Comparison of ENCODE assay signal across 20 mouse cellular contexts in the genomic region with DNA sequence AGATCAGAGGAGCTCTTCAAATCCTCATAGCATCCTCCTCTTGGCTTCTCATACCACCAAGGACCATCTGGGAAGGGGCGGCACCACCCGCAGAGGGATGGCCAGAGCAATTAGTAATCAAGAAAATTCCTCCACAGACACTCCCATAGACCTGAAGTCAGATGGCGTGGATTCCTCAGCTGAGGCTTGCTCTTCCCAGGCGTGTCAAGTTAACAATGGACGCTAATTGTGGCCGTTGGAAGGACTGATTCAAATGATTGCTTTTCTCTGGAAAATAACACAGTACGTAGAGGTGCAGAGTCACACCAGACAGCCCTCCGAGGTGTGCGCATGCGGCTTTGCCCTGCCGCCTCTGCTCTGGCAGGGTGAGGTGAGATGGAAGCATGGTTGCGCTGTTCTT.
A peak's percentile ranks its signal among the peaks of the same experiment; 100 is the strongest.
DNase-seq lines count a peak whose midpoint lies in the region; ATAC-seq lines count a peak whose summit lies in the region.
"Had no signal": no experiment of that assay in that cellular context is flagged by ENCODE, and none has a peak within 500 bp of the region (broad histone marks: within the 10 kb centered on the region; RNA-seq: fewer than 3 reads in every experiment).

No protein-coding gene starts in this region.

- no peak overlapping the region for H3K4me2 ChIP-seq in forebrain, embryonic 14.5 days (ENCODE audit: low read length)
- H3K4me2 ChIP-seq in forebrain, embryonic 11.5 days (ENCODE audit: low read depth, low read length, severe bottlenecking) = no peak overlapping the region
- H3K4me2 ChIP-seq: embryonic facial prominence, embryonic 12.5 days; forebrain, embryonic 12.5 days; heart, embryonic 13.5 days; hindbrain, embryonic 15.5 days had no signal

- no peak overlapping the region for H3K27ac ChIP-seq in forebrain, embryonic 14.5 days (ENCODE audit: low read depth, low read length)
- H3K27ac ChIP-seq in forebrain, embryonic 11.5 days (ENCODE audit: low read depth, low read length) = no peak overlapping the region
- H3K27ac ChIP-seq in midbrain, embryonic 10.5 days (replicated peaks) = no peak overlapping the region
- H3K27ac ChIP-seq: embryonic facial prominence, embryonic 12.5 days; forebrain, embryonic 12.5 days; heart, embryonic 13.5 days; hindbrain, embryonic 15.5 days had no signal

- no peaks in the 10 kb centered on the region for H3K36me3 ChIP-seq in forebrain, embryonic 14.5 days (ENCODE audit: control insufficient read depth, insufficient read depth, low read length)
- H3K36me3 ChIP-seq in forebrain, embryonic 11.5 days (ENCODE audit: control insufficient read depth, insufficient read depth, low read length) = no peaks in the 10 kb centered on the region
- H3K36me3 ChIP-seq in midbrain, embryonic 10.5 days = no peaks in the 10 kb centered on the region
- H3K36me3 ChIP-seq: embryonic facial prominence, embryonic 12.5 days; forebrain, embryonic 12.5 days; heart, embryonic 13.5 days; hindbrain, embryonic 15.5 days had no signal

- DNase-seq in forebrain, embryonic 14.5 days (ENCODE audit: low spot score) = peak; percentile 10
- no peak for DNase-seq in forebrain, embryonic 11.5 days (ENCODE audit: low spot score)
- DNase-seq in ES-CJ7 (ENCODE audit: low read depth, low spot score) = peak; percentile 6
- DNase-seq in brain, adult 2 months (ENCODE audit: low read depth, low spot score) = peak; percentile 65
- peak; percentile 12 for DNase-seq in retina, postnatal 1 day
- DNase-seq in left cerebral cortex, postnatal 14 days (ENCODE audit: low spot score in 2 of 2) = no peak
- no peak for DNase-seq in midbrain, embryonic 10.5 days (ENCODE audit: low spot score)
- DNase-seq: adrenal gland, adult 8-10 months; B cell, adult 2 months; cerebellum, adult 11-12 months; cerebellum, adult 9-10 months; cerebellum, postnatal 25 days; gastrocnemius, postnatal 14 days; heart, postnatal 36 days had no signal

- 69% methylated on average over 12 of the region's 12 CpGs for WGBS in forebrain, embryonic 14.5 days
- 79% methylated on average over 12 of the region's 12 CpGs for WGBS in forebrain, embryonic 11.5 days
- 86% methylated on average over 12 of the region's 12 CpGs for WGBS in midbrain, embryonic 10.5 days

- ATAC-seq in forebrain, embryonic 14.5 days = no peak
- ATAC-seq in forebrain, embryonic 11.5 days (replicated peaks; ENCODE audit: low FRiP score) = no peak
- ATAC-seq: CD4-positive, CD25-positive, alpha-beta regulatory T cell, adult 4 months; Patski had no signal

- H3K4me1 ChIP-seq in forebrain, embryonic 14.5 days (ENCODE audit: control insufficient read depth, insufficient read depth, low read length) = no peaks in the 10 kb centered on the region
- H3K4me1 ChIP-seq in forebrain, embryonic 11.5 days (replicated peaks; ENCODE audit: control insufficient read depth, insufficient read depth, low read length) = no peaks in the 10 kb centered on the region
- no peaks in the 10 kb centered on the region for H3K4me1 ChIP-seq in midbrain, embryonic 10.5 days
- H3K4me1 ChIP-seq: embryonic facial prominence, embryonic 12.5 days; forebrain, embryonic 12.5 days; heart, embryonic 13.5 days; hindbrain, embryonic 15.5 days had no signal

- H3K9me3 ChIP-seq in forebrain, embryonic 14.5 days (replicated peaks; ENCODE audit: control insufficient read depth, low read length) = no peaks in the 10 kb centered on the region
- H3K9me3 ChIP-seq in forebrain, embryonic 11.5 days (ENCODE audit: control insufficient read depth, low read length) = no peaks in the 10 kb centered on the region
- H3K9me3 ChIP-seq in midbrain, embryonic 10.5 days (replicated peaks) = no peaks in the 10 kb centered on the region
- H3K9me3 ChIP-seq: embryonic facial prominence, embryonic 12.5 days; forebrain, embryonic 12.5 days; heart, embryonic 13.5 days; hindbrain, embryonic 15.5 days had no signal

- H3K9ac ChIP-seq in forebrain, embryonic 14.5 days (ENCODE audit: low read length) = no peak overlapping the region
- H3K9ac ChIP-seq in forebrain, embryonic 11.5 days (ENCODE audit: low read length) = no peak overlapping the region
- H3K9ac ChIP-seq: embryonic facial prominence, embryonic 12.5 days; forebrain, embryonic 12.5 days; heart, embryonic 13.5 days; hindbrain, embryonic 15.5 days had no signal

- intact Hi-C loops in left cerebral cortex, postnatal 14 days (cut with DNase I) = no loop called here

- no peak overlapping the region for H3K4me3 ChIP-seq in forebrain, embryonic 14.5 days (ENCODE audit: low read depth, low read length)
- no peak overlapping the region for H3K4me3 ChIP-seq in forebrain, embryonic 11.5 days (ENCODE audit: low read depth, low read length)
- H3K4me3 ChIP-seq in midbrain, embryonic 10.5 days = no peak overlapping the region
- H3K4me3 ChIP-seq: embryonic facial prominence, embryonic 12.5 days; forebrain, embryonic 12.5 days; heart, embryonic 13.5 days; hindbrain, embryonic 15.5 days had no signal

- H3K27me3 ChIP-seq in forebrain, embryonic 14.5 days (replicated peaks; ENCODE audit: control insufficient read depth, insufficient read depth, low read length) = no peaks in the 10 kb centered on the region
- no peaks in the 10 kb centered on the region for H3K27me3 ChIP-seq in forebrain, embryonic 11.5 days (ENCODE audit: control insufficient read depth, insufficient read depth, low read length)
- no peaks in the 10 kb centered on the region for H3K27me3 ChIP-seq in midbrain, embryonic 10.5 days (ENCODE audit: low read depth, poor library complexity, severe bottlenecking)
- H3K27me3 ChIP-seq: embryonic facial prominence, embryonic 12.5 days; forebrain, embryonic 12.5 days; hindbrain, embryonic 15.5 days; Patski had no signal

Comparison
In these comparisons a context has a peak if more than half of its experiments do, and no peak if none do; other contexts are left out.
1. DNase-seq: peak in forebrain, embryonic 14.5 days (single experiment), ES-CJ7 (single experiment), brain, adult 2 months (single experiment) and retina, postnatal 1 day (single experiment); none in forebrain, embryonic 11.5 days (single experiment), left cerebral cortex, postnatal 14 days (0 of 2) and midbrain, embryonic 10.5 days (single experiment).